Mouse (Mus musculus) naive thymus-derived CD4-positive, alpha-beta T cell, adult 2 months (primary cell): ENCODE measurements around the gene Sgpl1.

ENCODE experiments used
- DNase-seq: peaks from one replicate; pipeline ENCODE4 v3.0.0-alpha.2; 2011; ENCODE audit warnings: low read depth

Sgpl1 gene

DNA sequence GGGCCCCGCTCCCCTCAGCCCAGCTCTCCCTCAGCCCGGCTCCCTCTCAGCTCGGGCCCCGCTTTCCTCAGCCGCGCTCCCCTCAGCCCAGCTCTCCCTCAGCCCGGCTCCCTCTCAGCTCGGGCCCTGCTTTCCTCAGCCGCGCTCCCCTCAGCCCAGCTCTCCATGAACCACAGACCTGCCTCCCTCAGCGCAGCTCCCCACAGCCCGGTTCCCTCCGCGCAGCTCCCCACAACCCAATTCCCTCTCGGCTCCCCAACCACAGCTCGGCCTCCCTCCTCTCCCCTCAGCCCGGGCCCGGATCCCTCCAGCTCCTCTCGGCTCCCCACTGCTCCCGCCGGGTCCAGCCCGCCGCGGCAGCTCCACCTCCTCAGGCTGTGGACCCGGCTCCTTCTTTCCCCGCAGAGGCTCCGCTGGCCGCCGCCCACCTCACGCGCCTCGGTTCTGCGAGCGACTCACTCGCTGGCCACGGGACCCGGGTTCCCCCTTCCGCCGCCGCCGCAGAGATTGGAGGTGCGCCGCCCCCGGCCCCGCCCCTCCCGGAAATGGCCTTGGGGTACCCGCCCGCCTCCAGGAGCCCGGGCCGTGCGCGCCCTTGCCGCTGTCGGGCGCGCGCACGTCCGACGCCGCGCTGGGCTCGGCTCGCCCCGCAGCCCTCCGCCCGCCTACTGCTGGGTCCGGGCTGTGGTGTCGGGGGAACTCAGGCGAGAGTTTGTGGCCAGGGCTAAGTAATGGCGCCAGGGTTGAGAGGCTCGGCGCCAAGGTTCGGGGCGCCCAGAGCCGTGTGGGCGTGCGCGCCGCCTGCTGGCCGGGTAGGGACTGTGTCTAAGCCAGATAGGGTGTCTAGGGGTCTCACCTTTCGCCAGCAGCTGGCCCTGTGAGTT, at the start of gene Sgpl1:
TSS of gene Sgpl1 (minus strand) at position 547 of the 884 bp plus-strand sequence.
- DNase-seq: peak; percentile 94

DNA sequence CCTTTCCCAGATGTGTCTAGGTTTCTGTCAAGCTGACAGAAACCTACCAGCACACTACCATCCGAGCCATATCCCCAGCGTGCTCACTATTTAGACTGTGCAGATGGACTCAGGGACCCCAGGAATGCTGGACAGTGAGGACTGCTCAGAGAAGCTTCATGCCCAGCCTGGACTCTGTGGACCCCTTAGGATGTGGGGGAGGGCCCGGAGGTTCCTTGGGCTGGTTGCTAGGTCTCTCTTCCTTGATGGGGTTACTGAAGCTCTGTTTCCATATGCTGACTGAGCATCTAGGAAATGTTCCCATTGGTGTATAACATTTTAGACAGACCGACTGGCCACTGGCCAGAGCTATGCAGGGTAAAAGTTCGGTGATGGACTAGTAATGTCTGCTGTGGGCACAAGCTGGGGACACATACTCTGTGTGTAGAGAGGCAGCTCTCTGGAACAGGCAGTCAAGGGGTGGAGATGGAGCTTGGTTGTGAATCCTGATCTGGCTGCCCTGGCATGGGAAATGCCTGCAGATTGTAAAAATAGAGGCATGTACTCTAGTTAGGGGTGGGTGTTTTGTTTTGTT, 48.3 kb upstream of the Sgpl1 start:
- no peak for DNase-seq

DNA sequence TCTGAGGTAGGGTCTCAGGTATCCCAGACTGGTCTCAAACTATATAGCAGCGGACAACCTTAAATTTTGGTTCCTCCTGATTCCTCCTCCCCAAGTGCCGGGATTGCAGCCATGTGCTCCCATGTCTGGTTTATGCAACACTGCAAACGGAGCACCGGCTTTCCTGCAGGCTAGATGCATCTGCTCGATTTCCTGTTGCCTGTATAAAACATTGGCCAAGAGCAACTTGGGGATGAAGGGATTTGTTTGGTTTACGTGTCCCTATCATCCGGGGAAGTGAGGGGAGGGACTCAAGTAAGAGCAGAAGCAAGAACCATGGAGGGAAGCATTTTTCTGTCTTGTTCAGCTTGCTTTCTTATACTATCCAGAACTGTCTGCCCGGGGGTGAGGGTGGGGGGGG, 47.7 kb upstream of the Sgpl1 start:
- no peak for DNase-seq

DNA sequence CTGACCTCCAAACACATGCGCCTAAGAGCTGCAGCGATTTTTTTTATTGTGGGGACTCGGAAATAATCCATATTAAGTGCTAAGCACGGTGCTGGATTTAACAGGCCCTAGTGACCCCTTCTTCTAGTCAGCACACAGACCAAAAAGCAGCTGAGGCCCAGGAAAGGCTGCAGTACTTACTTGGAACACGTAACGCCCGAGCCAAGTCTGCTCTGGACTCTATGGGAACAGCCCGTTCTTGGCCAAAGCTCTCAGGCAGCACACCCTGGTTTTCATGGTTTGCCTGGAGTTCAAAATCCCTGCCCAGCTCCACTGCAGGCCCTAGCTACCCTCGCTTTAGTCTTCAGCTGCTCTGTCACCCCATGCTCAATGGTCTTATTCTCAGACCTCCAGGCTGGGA, 47.1 kb upstream of the Sgpl1 start:
- DNase-seq: no peak

DNA sequence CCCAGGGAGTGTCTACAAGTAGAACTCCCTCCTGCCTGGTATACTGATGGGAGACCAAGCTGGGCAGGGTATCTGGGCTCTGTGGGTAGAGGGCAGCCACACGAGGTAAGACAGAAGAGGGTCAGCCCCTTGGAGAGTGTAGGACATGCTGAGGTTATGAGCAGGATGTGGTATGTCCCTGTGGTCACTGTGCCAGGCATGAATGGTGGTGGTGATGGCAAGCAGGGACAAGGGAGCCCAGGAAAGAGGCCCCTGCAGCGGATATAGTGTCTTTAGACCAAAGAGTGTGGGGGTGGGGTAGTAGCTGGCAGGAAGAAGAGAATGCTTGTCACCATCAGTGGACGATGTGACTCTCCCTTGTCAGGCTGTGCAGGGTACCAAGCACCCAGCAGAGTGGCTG, 40.5 kb upstream of the Sgpl1 start:
- no peak for DNase-seq

DNA sequence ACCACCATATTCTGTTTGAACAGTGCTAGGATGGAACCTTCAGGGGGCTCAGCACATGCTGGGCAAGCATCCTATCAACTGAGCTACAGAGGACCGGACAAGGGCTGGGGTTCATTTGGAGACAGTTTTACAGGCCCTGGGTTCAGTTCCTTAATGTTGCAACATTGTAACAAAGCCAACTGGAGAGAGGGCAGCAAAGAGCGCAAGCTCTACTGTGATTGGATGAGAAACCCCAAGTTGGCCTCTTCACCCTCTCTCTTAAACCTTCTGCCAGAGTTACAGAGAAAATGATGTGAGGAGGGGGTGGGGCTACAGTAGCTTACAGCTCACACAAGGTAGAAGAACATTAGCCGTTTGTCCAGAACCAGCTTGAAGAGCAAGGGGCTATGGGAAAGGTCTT, 39.5 kb upstream of the Sgpl1 start:
- no peak for DNase-seq

DNA sequence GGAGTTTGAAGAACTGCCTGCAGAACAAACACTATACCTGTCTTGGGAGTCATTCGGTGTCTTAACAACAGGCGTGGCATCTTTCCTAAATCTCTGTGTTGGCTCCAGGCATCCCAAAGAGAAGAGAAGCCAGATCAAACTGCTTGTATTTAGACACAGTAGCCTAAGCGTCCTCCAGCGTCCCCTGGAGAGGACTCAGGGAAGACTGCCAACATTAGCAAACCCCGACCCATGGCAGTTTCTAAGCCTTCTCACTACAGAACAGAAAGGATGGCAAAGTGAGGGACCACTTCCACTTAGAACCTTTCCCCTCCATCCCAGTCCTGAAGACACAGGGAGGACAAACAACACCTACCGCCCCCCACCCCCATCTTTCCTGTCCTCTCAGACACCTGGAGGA, 32.4 kb upstream of the Sgpl1 start:
- no peak for DNase-seq

DNA sequence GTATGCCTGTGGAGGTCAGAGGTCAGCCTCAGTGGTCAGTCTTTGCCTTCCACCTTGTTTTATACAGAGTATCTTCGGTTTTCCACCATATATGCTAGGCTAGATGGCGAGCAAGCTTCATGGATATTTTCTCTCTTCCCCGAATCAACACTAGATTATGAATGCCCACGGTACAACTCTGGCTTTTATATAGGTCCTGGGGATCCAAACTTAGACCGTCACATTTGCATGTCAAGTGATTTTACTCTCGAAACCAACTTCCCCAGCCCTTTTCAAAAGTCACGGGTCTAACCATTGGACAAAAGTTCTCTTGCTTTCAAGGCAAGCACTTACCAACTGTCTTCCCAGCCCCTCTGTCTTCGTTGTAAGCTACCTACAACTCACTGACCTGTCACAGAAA, 31.2 kb upstream of the Sgpl1 start:
- no peak for DNase-seq

DNA sequence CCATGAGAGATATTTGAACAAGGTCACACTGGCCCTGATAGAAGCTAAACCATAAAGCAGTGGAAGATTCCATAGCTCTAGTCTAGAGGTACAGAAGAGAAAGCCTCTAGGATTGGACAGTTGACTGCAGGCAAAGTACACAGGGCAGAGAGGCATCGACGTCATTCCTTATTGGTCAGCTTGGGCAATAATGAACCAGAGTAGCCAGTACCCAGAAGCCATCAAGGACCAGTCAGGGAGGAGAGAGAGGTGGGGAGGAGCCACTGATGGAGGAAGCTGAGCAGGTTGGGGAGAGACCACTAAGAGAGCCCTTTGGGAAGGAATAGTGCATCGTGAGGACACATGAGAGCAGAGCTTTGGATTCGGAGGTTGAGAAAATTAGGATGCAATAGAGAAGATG, 30.2 kb upstream of the Sgpl1 start:
- DNase-seq: no peak

DNA sequence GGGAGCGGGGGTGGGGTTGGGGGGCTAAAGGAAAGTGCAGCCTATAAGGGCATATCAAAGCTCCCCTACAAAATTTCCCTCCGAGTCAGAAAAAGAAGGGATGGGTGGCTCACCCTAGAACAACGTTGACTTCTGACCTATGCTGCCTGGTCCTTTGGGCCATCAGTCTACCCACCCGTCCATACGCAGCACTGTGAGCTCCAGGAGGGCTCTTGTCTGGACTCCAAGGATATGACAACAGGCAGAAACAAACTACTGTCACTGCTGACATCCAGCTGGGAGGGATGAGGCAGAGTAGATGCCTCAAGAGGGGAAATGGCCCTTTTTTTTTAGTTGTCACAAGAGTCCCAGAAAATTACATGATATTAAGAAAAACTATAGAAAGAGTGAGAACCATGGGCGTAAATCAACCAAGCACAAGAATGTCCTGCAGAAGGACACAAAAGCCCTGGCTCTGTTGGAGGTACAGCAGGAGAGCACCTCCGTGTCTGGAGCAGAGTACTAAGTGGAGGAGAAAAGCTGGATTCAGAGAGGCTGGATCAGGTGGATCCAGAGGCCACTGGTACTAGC, 28.8 kb upstream of the Sgpl1 start:
- DNase-seq: no peak

DNA sequence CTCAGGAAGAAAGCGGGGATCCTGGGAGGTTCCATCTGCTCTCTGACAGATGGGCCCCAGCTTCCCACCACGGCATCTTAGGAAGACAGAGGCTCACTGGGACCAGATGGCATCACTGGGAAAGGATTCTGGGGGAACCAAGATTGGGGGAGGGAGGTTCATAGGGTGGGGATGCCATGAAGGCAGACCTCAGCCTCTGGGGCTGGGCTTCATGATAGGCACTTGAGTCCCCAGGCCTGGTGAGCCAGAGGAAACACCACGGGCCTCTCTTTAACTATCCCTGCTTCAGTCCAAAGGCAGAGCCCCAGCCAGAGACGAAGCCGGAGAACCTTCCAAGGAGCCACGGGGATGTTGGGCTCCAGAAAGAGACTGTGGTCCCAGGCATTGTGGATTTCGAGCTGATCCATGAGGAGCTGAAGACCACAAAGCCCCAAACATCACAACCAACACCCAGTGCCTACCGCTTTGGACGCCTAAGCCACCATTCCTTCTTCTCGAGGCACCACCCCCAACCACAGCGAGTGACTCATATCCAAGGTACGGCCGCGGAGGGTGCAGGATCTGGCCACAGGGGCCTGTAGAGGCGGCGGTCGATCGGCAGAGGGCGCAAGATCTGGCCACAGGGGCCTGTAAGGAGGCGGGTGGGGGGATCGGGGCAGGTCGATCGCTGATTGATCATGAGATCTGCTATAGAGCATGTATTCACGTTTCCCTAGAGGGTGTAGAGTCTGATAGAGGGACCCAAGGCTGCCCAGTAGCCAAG, 28.1 kb upstream of the Sgpl1 start:
- peak; percentile 25 for DNase-seq

DNA sequence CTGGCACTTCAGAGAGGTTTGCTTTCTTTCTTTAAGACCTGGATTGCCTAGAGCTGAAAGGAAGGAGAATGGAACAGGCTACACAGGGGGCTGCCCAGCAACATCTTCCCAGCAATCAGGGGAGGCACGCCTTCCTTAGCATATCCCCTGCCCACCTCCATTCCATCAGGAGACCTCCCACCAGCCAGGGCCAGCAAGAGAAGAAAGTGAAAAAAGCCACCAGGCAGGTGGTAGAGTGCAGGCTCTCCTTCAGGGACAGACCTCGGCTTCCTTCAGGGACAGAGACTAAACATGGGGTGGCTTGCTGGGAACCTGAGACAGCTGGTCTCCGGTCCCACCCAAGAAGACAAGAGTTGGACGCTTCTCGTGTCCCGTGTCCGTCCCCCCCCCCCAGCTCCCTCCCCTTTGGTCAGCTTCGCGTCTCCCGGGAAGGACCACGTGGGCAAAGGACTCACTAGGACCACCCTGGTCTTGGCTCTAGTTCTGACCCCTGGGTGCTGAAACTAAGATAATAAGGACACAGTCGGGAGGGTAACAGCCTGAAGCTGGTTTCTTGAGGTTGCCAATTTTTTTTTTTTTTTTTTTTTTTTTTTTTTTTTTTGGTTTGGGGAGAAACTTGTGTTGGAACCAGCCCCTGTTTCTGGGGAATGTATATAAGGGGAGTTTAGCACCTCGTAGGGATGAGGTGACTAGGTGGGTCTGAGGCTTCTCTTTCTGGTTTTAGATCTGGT, 27.4 kb upstream of the Sgpl1 start:
- DNase-seq: no peak

DNA sequence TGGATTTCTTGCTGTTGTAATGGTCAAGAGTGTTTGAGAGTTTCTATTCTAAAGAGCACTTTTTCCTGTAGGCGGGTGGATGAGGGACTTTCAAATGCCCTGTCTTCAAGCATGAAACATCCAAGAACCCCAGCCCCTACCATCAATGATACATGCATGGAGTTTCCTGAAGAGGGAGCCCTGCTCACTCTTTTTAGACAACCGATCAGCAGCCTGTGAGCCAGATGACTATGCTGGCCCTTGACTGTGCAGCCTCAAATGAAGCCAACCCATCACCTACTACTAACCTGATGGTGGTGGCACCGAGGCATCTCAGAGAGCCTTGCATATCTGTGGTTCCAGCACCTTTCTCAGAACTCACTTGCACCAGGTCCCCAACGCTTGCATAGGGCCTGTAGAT, 25.0 kb upstream of the Sgpl1 start:
- no peak for DNase-seq

DNA sequence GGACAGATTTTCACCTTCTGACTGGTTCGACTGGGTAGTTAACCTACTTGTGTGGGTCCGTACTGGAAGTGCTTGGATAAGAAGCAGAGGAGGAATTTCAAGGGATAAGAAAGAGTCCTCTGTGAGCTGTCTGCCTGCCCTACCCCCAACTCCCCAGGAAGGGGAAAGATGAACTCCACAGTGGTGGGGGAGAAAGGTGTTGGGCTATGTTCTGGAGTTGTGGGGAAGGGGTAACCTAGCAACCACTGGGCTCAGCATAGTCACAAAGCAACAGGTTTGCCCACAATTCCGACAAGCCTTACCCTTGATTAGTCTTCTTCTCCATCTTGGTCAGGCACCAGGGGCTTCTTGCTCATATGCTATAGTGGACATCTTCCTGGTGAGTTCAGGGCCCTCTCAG, 24.2 kb upstream of the Sgpl1 start, which contains the start of gene Tbata:
TSS of gene Tbata (plus strand) at position 301 of the 400 bp plus-strand sequence.
- no peak for DNase-seq

DNA sequence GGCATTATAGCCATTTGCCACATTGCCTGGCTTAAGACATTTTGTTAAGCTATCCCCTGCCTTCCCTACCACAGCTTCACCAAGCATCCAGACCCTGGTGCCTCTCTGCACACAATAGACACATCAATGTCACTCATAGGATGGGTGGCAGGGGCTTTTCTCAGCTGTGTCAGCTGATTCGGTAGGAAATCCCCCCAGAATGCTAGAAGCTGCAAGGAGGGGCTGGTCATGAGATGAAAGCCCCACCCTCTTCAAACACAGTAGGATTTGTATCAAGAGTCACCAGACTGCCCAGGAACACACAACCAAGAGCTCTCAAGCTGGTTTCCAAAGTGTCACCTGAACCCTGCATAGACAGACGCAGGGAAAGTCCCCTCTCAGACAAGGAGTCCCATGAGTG, 20.9 kb upstream of the Sgpl1 start:
- DNase-seq: no peak

DNA sequence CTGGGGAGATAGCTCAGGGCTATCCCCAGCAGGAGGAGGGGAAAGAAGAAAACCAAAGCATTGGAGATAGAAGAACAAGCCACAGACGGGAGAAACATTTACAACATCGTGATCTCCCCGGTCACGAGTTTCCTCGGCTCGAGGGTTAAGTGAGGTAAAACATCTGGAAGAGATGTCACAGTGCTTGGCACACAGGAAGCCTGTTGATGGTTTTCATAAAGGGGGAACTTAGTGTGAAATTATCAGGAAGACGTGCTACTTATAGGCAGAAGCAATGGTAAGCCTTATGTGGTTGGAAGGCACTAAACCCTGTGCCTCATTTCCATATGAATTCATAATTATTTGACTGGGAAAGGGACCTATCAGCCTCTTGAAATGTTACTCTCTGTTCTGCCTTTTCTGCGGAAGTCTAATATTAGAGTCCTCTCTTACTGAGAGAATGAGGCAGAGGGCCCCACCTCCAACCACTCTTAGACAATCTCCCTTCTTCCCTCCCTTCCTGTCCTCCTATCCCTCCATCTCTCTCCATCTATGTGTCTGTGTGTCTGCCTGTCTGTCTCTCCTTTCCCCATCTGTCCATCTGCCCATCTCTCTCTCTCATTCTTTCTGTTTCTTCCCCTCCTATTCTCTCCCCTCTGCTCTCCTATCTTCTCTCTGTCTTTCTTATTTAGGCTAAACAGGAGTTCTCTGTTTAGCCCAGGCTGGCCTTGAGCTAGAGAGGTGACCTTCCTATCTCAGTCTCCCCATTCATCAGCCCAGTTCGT, 20.0 kb upstream of the Sgpl1 start:
- no peak for DNase-seq

DNA sequence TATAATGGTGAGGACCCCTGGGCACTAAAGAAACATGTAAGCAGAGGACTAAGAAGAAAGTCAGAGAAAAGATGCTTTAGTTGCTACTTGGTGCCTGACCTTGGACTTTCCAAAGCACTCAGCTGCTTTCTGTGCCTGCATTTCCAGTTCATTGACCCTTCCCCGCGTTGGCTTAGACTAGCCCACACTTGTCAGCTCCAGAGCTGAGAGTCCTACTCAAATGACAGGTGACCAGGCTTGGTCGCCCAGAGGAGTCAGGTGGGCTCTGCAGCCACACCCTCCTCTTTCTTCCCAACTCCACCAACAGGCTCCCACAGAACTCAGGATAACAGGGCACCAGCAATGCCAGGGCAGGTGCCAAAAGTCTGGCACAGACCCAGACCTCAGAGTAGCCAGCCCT, 14.9 kb upstream of the Sgpl1 start:
- DNase-seq: no peak

DNA sequence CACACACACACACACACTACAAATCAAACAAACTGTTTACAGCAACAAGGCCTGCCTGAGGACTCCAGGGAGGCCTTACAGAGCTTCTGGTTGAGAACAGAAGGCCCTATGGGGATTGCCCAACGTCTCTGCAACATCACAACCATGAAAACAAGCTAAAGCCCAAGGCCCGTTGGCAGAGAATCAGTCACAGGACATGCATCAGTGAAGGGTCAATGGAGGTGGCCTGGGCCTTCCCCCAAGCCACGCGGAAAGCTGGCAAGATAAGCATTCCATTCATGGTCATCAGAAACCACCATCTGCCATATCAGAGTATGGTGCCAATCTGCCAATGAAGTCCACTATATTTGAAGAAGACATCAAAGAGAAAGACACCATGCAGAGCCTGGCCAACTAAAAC, 13.2 kb upstream of the Sgpl1 start:
- DNase-seq: no peak

DNA sequence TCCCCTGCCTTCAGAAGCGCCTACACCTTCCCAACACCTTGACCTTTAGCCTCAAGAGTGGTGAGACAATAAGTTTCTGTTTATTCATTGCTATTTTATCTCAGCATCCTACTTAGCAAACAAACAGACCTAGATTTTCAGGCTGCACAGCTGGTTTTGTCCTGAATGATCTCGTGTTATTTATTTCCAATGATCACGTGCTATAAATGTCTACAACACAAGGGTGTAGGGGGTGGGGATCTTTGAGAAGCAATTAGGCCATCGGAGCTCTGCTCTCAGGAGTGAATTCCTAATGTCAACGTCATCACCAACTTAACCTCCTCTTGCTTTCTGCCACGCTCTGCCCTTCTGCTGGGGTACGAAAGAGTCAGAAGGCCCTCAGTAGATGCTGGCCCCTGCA, 12.6 kb upstream of the Sgpl1 start:
- no peak for DNase-seq

DNA sequence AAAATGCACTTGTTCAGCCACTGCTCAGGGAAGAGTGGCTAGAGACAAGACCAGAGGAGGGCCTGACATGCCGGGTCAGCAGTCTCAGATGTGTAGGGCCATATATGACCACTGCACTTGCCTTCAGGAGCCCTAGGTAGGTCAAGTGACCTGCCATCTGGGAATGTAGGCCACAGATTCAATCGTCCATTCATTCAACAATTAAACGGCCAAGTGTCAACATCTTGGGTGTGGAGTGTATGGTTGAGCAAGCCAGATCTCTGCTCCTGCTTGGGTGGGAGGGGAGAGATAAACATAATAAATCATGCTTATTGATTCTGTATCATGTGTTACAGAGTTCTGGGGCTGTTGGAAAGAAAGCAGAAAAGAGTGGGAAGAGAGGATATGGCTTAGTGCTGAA, 11.1 kb upstream of the Sgpl1 start:
- DNase-seq: no peak

DNA sequence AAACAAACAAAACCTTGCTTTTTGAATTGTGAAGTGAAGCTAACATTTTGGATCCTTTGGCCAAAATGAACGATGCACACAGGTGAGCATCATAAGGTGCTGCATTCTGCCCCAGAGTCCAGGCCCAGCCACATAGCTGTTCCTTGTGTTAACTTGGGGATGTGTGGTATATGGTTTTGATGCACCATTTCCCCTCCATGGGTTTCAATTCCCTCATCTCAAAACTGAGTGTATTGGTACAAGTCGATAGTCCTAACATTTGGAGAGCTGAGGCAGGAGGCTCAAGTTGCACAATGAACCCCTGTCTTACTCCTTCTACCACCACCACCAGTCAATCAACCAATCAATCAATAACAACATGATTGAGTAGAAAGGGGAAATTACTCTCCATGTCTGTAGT, 8.9 kb upstream of the Sgpl1 start:
- no peak for DNase-seq
